Mouse (Mus musculus) intestine, embryonic 15.5 days (tissue): ENCODE measurements around the gene Stag1. TPM values are rescaled to one million over a fixed set of nuclear protein-coding genes. Genes with fewer than 3 reads are reported as not detected.

Experiments used
- ATAC-seq: fragments of 200-750 bp; cut with Nextera tagmentation; 2 replicates; pipeline ENCODE4 v1.8.0; 2017; ENCODE audit warnings: moderate TSS enrichment, moderate library complexity
- H3K27ac ChIP-seq: fragments of 300-500 bp; sonication (generic); 2 replicates; pipeline ENCODE4 v1.5.1; 2015; ENCODE audit warnings: mild to moderate bottlenecking, inconsistent platforms
- H3K27me3 ChIP-seq: fragments of 300-500 bp; sonication (generic); replicated peaks from 2 replicates; pipeline ENCODE4 v1.6.1; 2015; ENCODE audit warnings: inconsistent platforms
- H3K36me3 ChIP-seq: fragments of 300-500 bp; sonication (generic); 2 replicates; pipeline ENCODE4 v1.6.1; 2015; ENCODE audit warnings: inconsistent platforms
- H3K4me1 ChIP-seq: fragments of 300-500 bp; sonication (generic); replicated peaks from 2 replicates; pipeline ENCODE4 v1.6.1; 2015; ENCODE audit warnings: inconsistent platforms
- H3K4me2 ChIP-seq: fragments of 300-500 bp; sonication (generic); replicated peaks from 2 replicates; pipeline ENCODE4 v1.6.1; 2015; ENCODE audit warnings: mild to moderate bottlenecking, inconsistent platforms
- H3K4me3 ChIP-seq: fragments of 300-500 bp; sonication (generic); replicated peaks from 2 replicates; pipeline ENCODE4 v1.5.1; 2015; ENCODE audit warnings: inconsistent platforms
- H3K9ac ChIP-seq: fragments of 300-500 bp; sonication (generic); 2 replicates; pipeline ENCODE4 v1.6.1; 2015; ENCODE audit warnings: inconsistent platforms
- H3K9me3 ChIP-seq: fragments of 300-500 bp; sonication (generic); 2 replicates; pipeline ENCODE4 v1.6.1; 2016; ENCODE audit warnings: inconsistent platforms
- WGBS: fragments of 180-500 bp; shearing (Covaris S2); methylation state at CpG from one replicate; pipeline ENCODE4 v1.1.7; 2015; 5-methylcytosine and 5-hydroxymethylcytosine counted together
- polyA plus RNA-seq: library from polyadenylated mRNA; unstranded; fragments of >200 nt; fragmentation: Nextera tagmentation; extraction: Ambion mirVana; gene quantifications from 2 replicates; pipeline ENCODE4 v1.2.1, GENCODE M21; 2015

The Stag1 gene
- polyA plus RNA-seq, 1 experiment from 2014 or later: 37.3 TPM

- no peaks in the 10 kb centered on the region for H3K27me3 ChIP-seq
- H3K4me2 ChIP-seq: no peak overlapping the region
- H3K4me1 ChIP-seq: 0 out of 2 replicates have a peak, but pooled peaks cover 4% of the 10 kb centered on the region
- no peak overlapping the region for H3K27ac ChIP-seq
- ATAC-seq: no peak
- 91% methylated on average over 2 of the region's 2 CpGs for WGBS
- H3K4me3 ChIP-seq: no peak overlapping the region
- no peaks in the 10 kb centered on the region for H3K9me3 ChIP-seq
- no peak overlapping the region for H3K9ac ChIP-seq
- H3K36me3 ChIP-seq: no peaks in the 10 kb centered on the region
Observed at GRCm38 (mm10) chr9:100647774-100648323, 50.3 kb downstream of the Stag1 start.

- H3K9ac ChIP-seq: no peak overlapping the region
- H3K27me3 ChIP-seq: no peaks in the 10 kb centered on the region
- 0 out of 2 replicates have a peak, but pooled peaks have one; percentile 36 for ATAC-seq
- no peak overlapping the region for H3K4me2 ChIP-seq
- H3K9me3 ChIP-seq: no peaks in the 10 kb centered on the region
- no peaks in the 10 kb centered on the region for H3K4me1 ChIP-seq
- H3K4me3 ChIP-seq: no peak overlapping the region
- no peak overlapping the region for H3K27ac ChIP-seq
- H3K36me3 ChIP-seq: no peaks in the 10 kb centered on the region
- 71% methylated on average over 3 of the region's 3 CpGs for WGBS
Observed at GRCm38 (mm10) chr9:100654104-100654503, 56.5 kb downstream of the Stag1 start.

- Histone ChIP-seq H3K9ac (no peak overlapping the region), H3K4me1 (no peaks in the 10 kb centered on the region), H3K36me3 (no peaks in the 10 kb centered on the region), H3K4me2 (no peak overlapping the region), H3K9me3 (no peaks in the 10 kb centered on the region), H3K27ac (no peak overlapping the region), H3K4me3 (no peak overlapping the region), H3K27me3 (no peaks in the 10 kb centered on the region)
- ATAC-seq: no peak
- WGBS: 94% methylated on average over 4 of the region's 4 CpGs
Observed at GRCm38 (mm10) chr9:100656058-100656457, 58.5 kb downstream of the Stag1 start.

GRCm38 (mm10) chr9:100660587-100660986 is 63.0 kb downstream of the Stag1 start:
- H3K9ac ChIP-seq: no peak overlapping the region
- H3K27me3 ChIP-seq: no peaks in the 10 kb centered on the region
- no peak overlapping the region for H3K4me3 ChIP-seq
- H3K27ac ChIP-seq: no peak overlapping the region
- H3K36me3 ChIP-seq: no peaks in the 10 kb centered on the region
- no peaks in the 10 kb centered on the region for H3K4me1 ChIP-seq
- H3K9me3 ChIP-seq: no peaks in the 10 kb centered on the region
- H3K4me2 ChIP-seq: no peak overlapping the region
- no peak for ATAC-seq

GRCm38 (mm10) chr9:100663473-100664134 is 66.0 kb downstream of the Stag1 start:
- Histone ChIP-seq H3K4me1 (no peaks in the 10 kb centered on the region), H3K9ac (no peak overlapping the region), H3K27me3 (no peaks in the 10 kb centered on the region), H3K27ac (no peak overlapping the region), H3K36me3 (no peaks in the 10 kb centered on the region), H3K4me2 (no peak overlapping the region), H3K9me3 (no peaks in the 10 kb centered on the region), H3K4me3 (no peak overlapping the region)
- 84% methylated on average over 4 of the region's 4 CpGs for WGBS
- ATAC-seq: no peak; the same call in 1 of the 2 replicates

DNA sequence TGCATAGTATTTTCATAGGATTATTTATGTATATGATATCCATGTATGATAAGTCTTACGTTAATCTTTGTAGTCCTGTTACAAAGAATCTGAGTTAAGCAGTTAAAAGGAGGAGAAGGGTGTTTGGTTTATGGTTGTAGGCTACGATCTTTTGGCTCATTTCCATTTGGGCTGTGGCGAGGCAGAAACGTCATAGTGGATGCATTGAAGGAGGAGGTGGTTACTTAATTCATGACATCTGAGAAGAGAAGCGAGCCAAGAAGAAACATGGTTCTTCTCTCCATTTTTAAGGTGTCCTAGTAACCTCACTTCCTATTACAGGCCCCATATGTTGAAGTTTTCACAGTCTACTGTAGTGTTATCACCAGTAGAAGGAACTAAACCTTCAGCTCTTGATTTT is 72.6 kb downstream of the Stag1 start:
- Histone ChIP-seq H3K4me1 (no peaks in the 10 kb centered on the region), H3K27ac (no peak overlapping the region), H3K9me3 (no peaks in the 10 kb centered on the region), H3K4me3 (no peak overlapping the region), H3K27me3 (no peaks in the 10 kb centered on the region), H3K36me3 (no peaks in the 10 kb centered on the region), H3K9ac (no peak overlapping the region), H3K4me2 (no peak overlapping the region)
- ATAC-seq: no peak
- 73% methylated on average over 5 of the region's 5 CpGs for WGBS

- ATAC-seq: no peak
- H3K4me2 ChIP-seq: no peak overlapping the region
Observed at GRCm38 (mm10) chr9:100679036-100679435, 81.4 kb downstream of the Stag1 start.

DNA sequence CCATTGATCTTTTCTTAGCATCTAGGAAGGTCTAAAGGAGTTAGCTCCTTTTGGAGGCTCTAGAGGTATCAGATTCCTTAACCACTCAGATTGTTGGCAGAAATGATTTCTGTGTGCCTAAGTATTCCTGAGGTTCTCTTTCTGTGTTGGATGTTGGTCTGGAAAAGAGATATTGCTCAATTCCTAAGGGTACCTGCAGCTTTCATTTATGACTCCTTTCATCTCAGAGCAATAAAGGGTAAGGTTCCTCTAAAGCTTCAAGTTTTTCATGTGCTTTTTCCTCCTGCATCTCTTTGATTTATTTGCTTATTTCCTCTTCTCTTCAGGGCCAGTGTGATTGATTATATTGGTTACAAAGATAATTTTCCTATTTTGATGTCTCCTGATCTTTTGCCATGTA is 84.7 kb downstream of the Stag1 start:
- no peak overlapping the region for H3K4me2 ChIP-seq
- H3K4me1 ChIP-seq: no peaks in the 10 kb centered on the region
- ATAC-seq: peak; percentile 74
- H3K27me3 ChIP-seq: no peaks in the 10 kb centered on the region
- H3K9ac ChIP-seq: no peak overlapping the region
- no peaks in the 10 kb centered on the region for H3K36me3 ChIP-seq
- H3K4me3 ChIP-seq: no peak overlapping the region
- H3K27ac ChIP-seq: no peak overlapping the region
- H3K9me3 ChIP-seq: no peaks in the 10 kb centered on the region

More at GRCm38 (mm10) chr9:100679036-100679435, 81.4 kb downstream of the Stag1 start:
- Histone ChIP-seq H3K36me3 (no peaks in the 10 kb centered on the region), H3K27ac (no peak overlapping the region), H3K9me3 (no peaks in the 10 kb centered on the region), H3K27me3 (no peaks in the 10 kb centered on the region), H3K4me3 (no peak overlapping the region), H3K4me1 (no peaks in the 10 kb centered on the region), H3K9ac (no peak overlapping the region)

- Histone ChIP-seq H3K4me1 (no peaks in the 10 kb centered on the region), H3K9ac (no peak overlapping the region), H3K27ac (no peak overlapping the region), H3K4me3 (no peak overlapping the region), H3K9me3 (no peaks in the 10 kb centered on the region), H3K4me2 (no peak overlapping the region), H3K36me3 (no peaks in the 10 kb centered on the region), H3K27me3 (no peaks in the 10 kb centered on the region)
- WGBS: 43% methylated on average over 3 of the region's 3 CpGs
- no peak for ATAC-seq
Observed at GRCm38 (mm10) chr9:100685769-100686487, 88.3 kb downstream of the Stag1 start.

GRCm38 (mm10) chr9:100689765-100690316 is 92.2 kb downstream of the Stag1 start:
- 81% methylated on average over 3 of the region's 3 CpGs for WGBS
- H3K27me3 ChIP-seq: no peaks in the 10 kb centered on the region
- ATAC-seq: no peak

GRCm38 (mm10) chr9:100692239-100692638 is 94.6 kb downstream of the Stag1 start:
- no peak overlapping the region for H3K4me3 ChIP-seq
- H3K27me3 ChIP-seq: no peaks in the 10 kb centered on the region
- 90% methylated on average over 1 of the region's 1 CpGs for WGBS
- no peak overlapping the region for H3K4me2 ChIP-seq
- H3K36me3 ChIP-seq: no peaks in the 10 kb centered on the region
- H3K4me1 ChIP-seq: no peaks in the 10 kb centered on the region; the same call in 1 of the 2 replicates
- H3K27ac ChIP-seq: no peak overlapping the region
- no peak overlapping the region for H3K9ac ChIP-seq
- no peak for ATAC-seq
- no peaks in the 10 kb centered on the region for H3K9me3 ChIP-seq

More at GRCm38 (mm10) chr9:100689765-100690316, 92.2 kb downstream of the Stag1 start:
- Histone ChIP-seq H3K36me3 (no peaks in the 10 kb centered on the region), H3K9me3 (no peaks in the 10 kb centered on the region), H3K9ac (no peak overlapping the region), H3K4me2 (no peak overlapping the region), H3K4me1 (no peaks in the 10 kb centered on the region; the same call in 1 of the 2 replicates), H3K27ac (no peak overlapping the region), H3K4me3 (no peak overlapping the region)

DNA sequence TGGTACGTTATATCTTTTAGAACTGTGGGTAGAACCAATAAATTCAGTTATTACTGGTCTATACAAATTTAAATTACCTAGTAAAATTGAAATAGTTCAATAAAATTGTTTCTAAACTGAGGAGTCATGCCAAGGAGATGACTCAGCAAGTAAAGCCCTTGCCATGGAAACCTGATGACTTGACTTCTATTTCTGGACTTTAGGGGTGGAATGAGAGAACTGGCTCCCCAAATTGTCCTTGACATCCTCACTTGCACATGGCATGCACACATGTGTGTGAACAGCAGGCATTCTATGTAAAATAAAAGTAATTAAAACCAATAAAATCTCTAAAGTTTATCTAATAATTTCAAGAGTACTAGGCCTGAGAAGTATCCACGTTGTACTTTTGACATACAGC is 98.9 kb downstream of the Stag1 start:
- no peaks in the 10 kb centered on the region for H3K36me3 ChIP-seq

More for the DNA sequence above, 98.9 kb downstream of the Stag1 start:
- Histone ChIP-seq H3K4me1 (no peaks in the 10 kb centered on the region; the same call in 1 of the 2 replicates), H3K4me3 (no peak overlapping the region), H3K27ac (no peak overlapping the region), H3K4me2 (no peak overlapping the region), H3K27me3 (no peaks in the 10 kb centered on the region), H3K9me3 (no peaks in the 10 kb centered on the region), H3K9ac (no peak overlapping the region)
- ATAC-seq: no peak
- 76% methylated on average over 2 of the region's 2 CpGs for WGBS
